Mouse (Mus musculus): Measurements from ENCODE around the gene Isyna1. TPM values are rescaled to one million over a fixed set of nuclear protein-coding genes. Genes with fewer than 3 reads are reported as not detected.

Gene Isyna1
- polyA plus RNA-seq, 1 experiment from 2014 or later = 69.8 TPM

GRCm38 (mm10) chr8:70555079-70555747 lies 39.0 kb upstream of the Isyna1 start:
- Histone ChIP-seq H3K9ac (ENCODE audit: low read length) (no peak overlapping the region), H3K27me3 (ENCODE audit: control insufficient read depth, insufficient read depth, low read length) (no peaks in the 10 kb centered on the region), H3K9me3 (ENCODE audit: control insufficient read depth, low read length) (no peaks in the 10 kb centered on the region), H3K27ac (replicated peaks in 1 of 2; ENCODE audit: control insufficient read depth in 1 of 2, insufficient read depth in 1 of 2, low read depth in 2 of 2, low read length in 2 of 2) (no peak overlapping the region), H3K4me3 (ENCODE audit: control insufficient read depth in 1 of 2, insufficient read depth in 1 of 2, low read depth in 1 of 2, low read length in 2 of 2) (no peak overlapping the region), H3K4me1 (ENCODE audit: control insufficient read depth in 2 of 2, insufficient read depth in 2 of 2, low read length in 2 of 2) (peaks cover 45 to 60% of the 10 kb centered on the region in 2 experiments), H3K36me3 (ENCODE audit: control insufficient read depth, insufficient read depth, low read length) (peaks cover 8% of the 10 kb centered on the region; the same call in 1 of the 2 replicates), H3K4me2 (ENCODE audit: low read length) (no peak overlapping the region)
- ATAC-seq (ENCODE audit: insufficient number of reproducible peaks, insufficient read depth, low FRiP score, low read depth) = no peak
- WGBS = 91% methylated on average over 4 of the region's 4 CpGs

DNA sequence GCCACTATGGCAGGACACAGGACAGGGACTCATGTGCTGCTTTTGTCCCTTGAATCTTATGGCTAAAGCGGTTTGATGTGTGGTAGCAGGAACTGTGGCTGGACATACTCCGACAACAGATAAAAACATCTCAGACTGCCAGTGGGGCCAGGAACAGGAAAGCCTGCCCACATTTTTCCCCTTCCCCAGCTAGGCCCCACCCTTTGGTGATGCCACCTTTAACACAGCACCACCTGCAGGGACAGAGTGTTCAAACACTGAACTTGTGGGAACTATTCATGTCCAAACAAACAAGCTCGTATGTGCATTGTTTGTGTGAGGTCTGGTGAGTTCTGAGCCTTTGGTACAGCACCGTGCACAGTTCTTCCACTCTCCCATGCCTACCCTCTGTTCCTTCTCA lies 35.8 kb upstream of the Isyna1 start:
- no peak for ATAC-seq (ENCODE audit: insufficient number of reproducible peaks, insufficient read depth, low FRiP score, low read depth)
- H3K9ac ChIP-seq (ENCODE audit: low read length) = peak overlapping the region; percentile 30; the same call in 1 of the 2 replicates
- H3K27me3 ChIP-seq (ENCODE audit: control insufficient read depth, insufficient read depth, low read length) = no peaks in the 10 kb centered on the region
- H3K4me3 ChIP-seq (ENCODE audit: control insufficient read depth in 1 of 2, insufficient read depth in 1 of 2, low read depth in 1 of 2, low read length in 2 of 2) = no peak overlapping the region
- peaks cover 49 to 62% of the 10 kb centered on the region in 2 experiments for H3K4me1 ChIP-seq (ENCODE audit: control insufficient read depth in 2 of 2, insufficient read depth in 2 of 2, low read length in 2 of 2)
- 48% methylated on average over 4 of the region's 4 CpGs for WGBS
- H3K36me3 ChIP-seq (ENCODE audit: control insufficient read depth, insufficient read depth, low read length) = peaks cover 8% of the 10 kb centered on the region; the same call in 1 of the 2 replicates
- peak overlapping the region in 1 of 2 experiments; percentile 72; a peak in 2 of 4 replicates for H3K27ac ChIP-seq (replicated peaks in 1 of 2; ENCODE audit: control insufficient read depth in 1 of 2, insufficient read depth in 1 of 2, low read depth in 2 of 2, low read length in 2 of 2)
- H3K9me3 ChIP-seq (ENCODE audit: control insufficient read depth, low read length) = no peaks in the 10 kb centered on the region
- no peak overlapping the region for H3K4me2 ChIP-seq (ENCODE audit: low read length)

- ATAC-seq (ENCODE audit: insufficient number of reproducible peaks, insufficient read depth, low FRiP score, low read depth) = no peak
- Histone ChIP-seq H3K27me3 (ENCODE audit: control insufficient read depth, insufficient read depth, low read length) (no peaks in the 10 kb centered on the region), H3K36me3 (ENCODE audit: control insufficient read depth, insufficient read depth, low read length) (peaks cover 8% of the 10 kb centered on the region; the same call in 1 of the 2 replicates), H3K4me2 (ENCODE audit: low read length) (no peak overlapping the region), H3K9ac (ENCODE audit: low read length) (no peak overlapping the region; the same call in 1 of the 2 replicates), H3K27ac (replicated peaks in 1 of 2; ENCODE audit: control insufficient read depth in 1 of 2, insufficient read depth in 1 of 2, low read depth in 2 of 2, low read length in 2 of 2) (0 out of 4 replicates have a peak overlapping the region, but pooled peaks of 1 of the 2 experiments have one; percentile 72), H3K4me3 (ENCODE audit: control insufficient read depth in 1 of 2, insufficient read depth in 1 of 2, low read depth in 1 of 2, low read length in 2 of 2) (no peak overlapping the region), H3K9me3 (ENCODE audit: control insufficient read depth, low read length) (no peaks in the 10 kb centered on the region), H3K4me1 (ENCODE audit: control insufficient read depth in 2 of 2, insufficient read depth in 2 of 2, low read length in 2 of 2) (peaks cover 42 to 57% of the 10 kb centered on the region in 2 experiments)
- WGBS = 81% methylated on average over 3 of the region's 3 CpGs
These were observed 35.2 kb upstream of the Isyna1 start for GRCm38 (mm10) chr8:70558983-70559382.

DNA sequence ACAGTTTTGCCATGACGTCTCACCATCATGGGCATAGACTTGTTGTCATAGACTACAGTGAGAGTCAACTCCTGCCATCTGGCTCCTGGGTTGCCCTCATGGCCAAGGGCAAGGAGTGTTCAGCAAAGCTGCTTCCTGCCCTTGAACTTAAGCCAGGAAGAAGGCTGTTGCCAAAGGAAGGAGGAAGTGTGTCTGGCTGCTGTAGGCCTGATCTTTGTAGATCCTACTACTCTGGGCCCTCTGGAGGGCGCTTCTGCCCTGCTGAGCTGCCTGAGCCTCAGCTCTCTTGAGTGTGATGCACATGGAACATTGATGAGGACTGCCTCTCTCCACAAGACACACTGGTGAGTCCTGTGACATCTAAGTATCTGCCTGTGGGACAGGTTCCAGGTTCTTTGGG lies 34.1 kb upstream of the Isyna1 start:
- H3K27ac ChIP-seq (replicated peaks in 1 of 2; ENCODE audit: control insufficient read depth in 1 of 2, insufficient read depth in 1 of 2, low read depth in 2 of 2, low read length in 2 of 2) = peak overlapping the region; percentile 13 to 67
- peak; percentile 15; the same call in 1 of the 2 replicates for ATAC-seq (ENCODE audit: insufficient number of reproducible peaks, insufficient read depth, low FRiP score, low read depth)
- H3K4me3 ChIP-seq (ENCODE audit: control insufficient read depth in 1 of 2, insufficient read depth in 1 of 2, low read depth in 1 of 2, low read length in 2 of 2) = no peak overlapping the region
- peak overlapping the region; percentile 42 for H3K9ac ChIP-seq (ENCODE audit: low read length)
- peaks cover 46 to 61% of the 10 kb centered on the region in 2 experiments for H3K4me1 ChIP-seq (ENCODE audit: control insufficient read depth in 2 of 2, insufficient read depth in 2 of 2, low read length in 2 of 2)
- 53% methylated on average over 2 of the region's 2 CpGs for WGBS
- no peaks in the 10 kb centered on the region for H3K9me3 ChIP-seq (ENCODE audit: control insufficient read depth, low read length)
- H3K27me3 ChIP-seq (ENCODE audit: control insufficient read depth, insufficient read depth, low read length) = no peaks in the 10 kb centered on the region
- no peak overlapping the region for H3K4me2 ChIP-seq (ENCODE audit: low read length)
- H3K36me3 ChIP-seq (ENCODE audit: control insufficient read depth, insufficient read depth, low read length) = peaks cover 8% of the 10 kb centered on the region; the same call in 1 of the 2 replicates

GRCm38 (mm10) chr8:70560564-70560963 lies 33.6 kb upstream of the Isyna1 start:
- Histone ChIP-seq H3K4me2 (ENCODE audit: low read length) (peak overlapping the region; percentile 16; the same call in 1 of the 2 replicates), H3K9me3 (ENCODE audit: control insufficient read depth, low read length) (no peaks in the 10 kb centered on the region), H3K27me3 (ENCODE audit: control insufficient read depth, insufficient read depth, low read length) (no peaks in the 10 kb centered on the region), H3K9ac (ENCODE audit: low read length) (peak overlapping the region; percentile 42; the same call in 1 of the 2 replicates), H3K4me3 (ENCODE audit: control insufficient read depth in 1 of 2, insufficient read depth in 1 of 2, low read depth in 1 of 2, low read length in 2 of 2) (no peak overlapping the region), H3K36me3 (ENCODE audit: control insufficient read depth, insufficient read depth, low read length) (peaks cover 8% of the 10 kb centered on the region; the same call in 1 of the 2 replicates), H3K27ac (replicated peaks in 1 of 2; ENCODE audit: control insufficient read depth in 1 of 2, insufficient read depth in 1 of 2, low read depth in 2 of 2, low read length in 2 of 2) (peak overlapping the region; percentile 13 to 67), H3K4me1 (ENCODE audit: control insufficient read depth in 2 of 2, insufficient read depth in 2 of 2, low read length in 2 of 2) (peaks cover 50 to 66% of the 10 kb centered on the region in 2 experiments)
- no peak for ATAC-seq (ENCODE audit: insufficient number of reproducible peaks, insufficient read depth, low FRiP score, low read depth)
- WGBS = 23% methylated on average over 3 of the region's 3 CpGs

DNA sequence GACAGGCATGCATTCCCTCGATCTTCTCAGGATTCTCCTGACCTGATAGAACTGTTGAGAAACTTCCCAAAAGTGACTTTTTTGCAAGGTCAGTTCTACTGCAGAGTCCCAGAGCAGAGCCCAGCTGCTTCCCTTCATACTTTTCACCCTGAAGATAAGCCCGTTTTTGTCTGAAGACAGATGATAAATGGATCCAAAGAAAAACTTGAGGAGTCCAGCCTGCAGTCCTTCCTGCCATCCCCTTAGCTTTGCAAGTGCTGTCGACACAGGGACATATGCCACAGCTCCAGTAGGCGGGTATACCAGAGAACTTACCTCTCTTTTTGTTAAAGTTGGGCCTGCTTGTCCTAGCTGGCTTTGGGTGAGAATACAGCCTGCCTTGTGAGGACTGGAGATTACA lies 32.8 kb upstream of the Isyna1 start:
- WGBS = 28% methylated on average over 4 of the region's 4 CpGs
- no peak overlapping the region for H3K4me2 ChIP-seq (ENCODE audit: low read length)
- H3K4me1 ChIP-seq (ENCODE audit: control insufficient read depth in 2 of 2, insufficient read depth in 2 of 2, low read length in 2 of 2) = peaks cover 53 to 72% of the 10 kb centered on the region in 2 experiments
- H3K27ac ChIP-seq (replicated peaks in 1 of 2; ENCODE audit: control insufficient read depth in 1 of 2, insufficient read depth in 1 of 2, low read depth in 2 of 2, low read length in 2 of 2) = peak overlapping the region; percentile 32 to 67
- no peaks in the 10 kb centered on the region for H3K9me3 ChIP-seq (ENCODE audit: control insufficient read depth, low read length)
- H3K36me3 ChIP-seq (ENCODE audit: control insufficient read depth, insufficient read depth, low read length) = peaks cover 8% of the 10 kb centered on the region; the same call in 1 of the 2 replicates
- no peak for ATAC-seq (ENCODE audit: insufficient number of reproducible peaks, insufficient read depth, low FRiP score, low read depth)
- H3K4me3 ChIP-seq (ENCODE audit: control insufficient read depth in 1 of 2, insufficient read depth in 1 of 2, low read depth in 1 of 2, low read length in 2 of 2) = no peak overlapping the region
- peak overlapping the region; percentile 39 for H3K9ac ChIP-seq (ENCODE audit: low read length)
- no peaks in the 10 kb centered on the region for H3K27me3 ChIP-seq (ENCODE audit: control insufficient read depth, insufficient read depth, low read length)

DNA sequence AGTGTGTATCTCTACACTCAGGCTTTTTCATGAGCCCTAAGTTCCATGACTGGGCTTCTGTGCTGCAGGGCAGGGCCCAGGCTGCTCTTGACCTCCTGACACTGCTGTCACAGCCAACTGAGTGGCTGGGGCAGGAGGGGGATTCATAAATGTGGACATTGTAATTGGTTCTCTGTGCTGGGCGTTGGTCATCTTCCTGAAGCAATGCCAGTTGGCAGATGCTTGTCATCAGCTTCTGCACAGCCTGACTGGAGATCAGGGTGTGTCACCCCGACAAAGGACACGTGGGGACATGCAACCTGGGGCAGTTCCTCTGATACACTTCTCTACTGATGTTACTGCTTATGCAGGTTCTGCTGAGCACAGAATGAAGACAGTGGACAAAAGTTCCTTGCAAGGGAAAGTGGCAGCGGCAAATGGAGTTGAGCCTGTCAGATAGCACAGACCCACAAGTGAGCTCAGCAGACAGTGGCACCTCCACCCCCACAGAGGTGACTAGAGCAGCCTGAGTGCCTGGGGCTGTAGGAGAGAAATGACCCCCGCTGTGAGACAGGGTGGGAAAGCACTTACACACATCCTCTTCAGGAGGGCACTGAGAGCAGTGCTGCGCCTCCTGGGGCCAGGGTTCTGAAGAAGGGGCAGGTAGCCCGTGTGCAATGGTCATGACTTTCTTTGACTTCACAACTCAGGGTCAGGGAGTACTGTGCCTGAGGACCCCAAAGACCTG lies 32.2 kb upstream of the Isyna1 start:
- ATAC-seq (ENCODE audit: insufficient number of reproducible peaks, insufficient read depth, low FRiP score, low read depth) = no peak
- Histone ChIP-seq H3K27me3 (ENCODE audit: control insufficient read depth, insufficient read depth, low read length) (no peaks in the 10 kb centered on the region), H3K4me1 (ENCODE audit: control insufficient read depth in 2 of 2, insufficient read depth in 2 of 2, low read length in 2 of 2) (peaks cover 58 to 77% of the 10 kb centered on the region in 2 experiments), H3K9me3 (ENCODE audit: control insufficient read depth, low read length) (no peaks in the 10 kb centered on the region), H3K9ac (ENCODE audit: low read length) (peak overlapping the region; percentile 39), H3K27ac (replicated peaks in 1 of 2; ENCODE audit: control insufficient read depth in 1 of 2, insufficient read depth in 1 of 2, low read depth in 2 of 2, low read length in 2 of 2) (peak overlapping the region; percentile 32 to 67; a peak in 3 of 4 replicates), H3K4me2 (ENCODE audit: low read length) (no peak overlapping the region), H3K36me3 (ENCODE audit: control insufficient read depth, insufficient read depth, low read length) (peaks cover 7% of the 10 kb centered on the region; the same call in 1 of the 2 replicates), H3K4me3 (ENCODE audit: control insufficient read depth in 1 of 2, insufficient read depth in 1 of 2, low read depth in 1 of 2, low read length in 2 of 2) (no peak overlapping the region)
- WGBS = 38% methylated on average over 7 of the region's 7 CpGs

All from heart, embryonic 14.5 days (tissue).